Mouse (Mus musculus) cerebellum, postnatal 4 days (tissue): ENCODE results near the gene Agbl2.
"Not testable (repeated sequence)": the region's sequence is repeated elsewhere in the genome, so short reads cannot be mapped to it uniquely, and the experiment has no call there.

ENCODE experiments used
- DNase-seq, 2 experiments: peaks; one replicate each; pipeline ENCODE4 v3.0.0; 2022; ENCODE audit warnings: low spot score in 2 of 2, mixed read lengths in 1 of 2

Agbl2 gene

GRCm38 (mm10) chr2:90816144-90816543, 33.6 kb downstream of the Agbl2 start:
- DNase-seq = no peak

GRCm38 (mm10) chr2:90818710-90819109, 36.2 kb downstream of the Agbl2 start:
- no peak for DNase-seq

- no peak for DNase-seq
Measured at GRCm38 (mm10) chr2:90820894-90821293, 38.4 kb downstream of the Agbl2 start.

GRCm38 (mm10) chr2:90822978-90823377, 40.5 kb downstream of the Agbl2 start:
- no peak for DNase-seq

- peak in 1 of 2 experiments; percentile 64 for DNase-seq
Measured at GRCm38 (mm10) chr2:90823781-90824180, 41.3 kb downstream of the Agbl2 start.

- not testable (repeated sequence) for DNase-seq
Measured at GRCm38 (mm10) chr2:90824528-90824927, 42.0 kb downstream of the Agbl2 start.

- DNase-seq = no peak
Measured at GRCm38 (mm10) chr2:90825515-90826172, 43.1 kb downstream of the Agbl2 start.

- DNase-seq = peak in 1 of 2 experiments; percentile 13
Measured at GRCm38 (mm10) chr2:90828739-90829138, 46.2 kb downstream of the Agbl2 start.

- DNase-seq = no peak
Measured at GRCm38 (mm10) chr2:90833502-90833901, 51.0 kb downstream of the Agbl2 start.

GRCm38 (mm10) chr2:90838621-90839020, 56.1 kb downstream of the Agbl2 start:
- no peak for DNase-seq

- DNase-seq = no peak
Measured at GRCm38 (mm10) chr2:90843666-90844065, 61.1 kb downstream of the Agbl2 start.

- no peak for DNase-seq
Measured at GRCm38 (mm10) chr2:90844262-90844661, 61.7 kb downstream of the Agbl2 start.

- no peak for DNase-seq
Measured at GRCm38 (mm10) chr2:90845234-90845633, 62.7 kb downstream of the Agbl2 start.

- DNase-seq = no peak
Measured at GRCm38 (mm10) chr2:90846171-90846570, 63.6 kb downstream of the Agbl2 start.

- no peak for DNase-seq
Measured at GRCm38 (mm10) chr2:90846597-90846954, 64.0 kb downstream of the Agbl2 start.

- DNase-seq = peak; percentile 94 to 99
Measured at GRCm38 (mm10) chr2:90846955-90847680, 64.6 kb downstream of the Agbl2 start, which contains the start of gene Mtch2. Gene Mtch2, plus strand, starts transcription at chr2:90847155.

- DNase-seq = no peak
Measured at GRCm38 (mm10) chr2:90847681-90848050, 65.1 kb downstream of the Agbl2 start.

GRCm38 (mm10) chr2:90848331-90848730, 65.8 kb downstream of the Agbl2 start:
- no peak for DNase-seq

- no peak for DNase-seq
Measured at GRCm38 (mm10) chr2:90850401-90850800, 67.9 kb downstream of the Agbl2 start.

- no peak for DNase-seq
Measured at GRCm38 (mm10) chr2:90861486-90861885, 79.0 kb downstream of the Agbl2 start.

- no peak for DNase-seq
Measured at GRCm38 (mm10) chr2:90864184-90864583, 81.7 kb downstream of the Agbl2 start.

- DNase-seq = peak; percentile 66 to 86
Measured at GRCm38 (mm10) chr2:90866524-90866923, 84.0 kb downstream of the Agbl2 start.

- no peak for DNase-seq
Measured at GRCm38 (mm10) chr2:90870136-90870601, 87.6 kb downstream of the Agbl2 start.
